Mouse (Mus musculus): ENCODE results near the gene Ambra1.

The Ambra1 gene

GRCm38 (mm10) chr2:91916346-91916977 is 186.5 kb downstream of the Ambra1 start:
- in situ Hi-C loops (cut with MboI, MseI): no loop called here

- in situ Hi-C loops (cut with MboI, MseI): no loop called here
Observed at GRCm38 (mm10) chr2:91917096-91917495, 187.2 kb downstream of the Ambra1 start.

- in situ Hi-C loops (cut with MboI, MseI): no loop called here
Observed at GRCm38 (mm10) chr2:91920130-91920529, 190.2 kb downstream of the Ambra1 start.

- in situ Hi-C loops (cut with MboI, MseI): no loop called here
Observed at GRCm38 (mm10) chr2:91921181-91921789, 191.4 kb downstream of the Ambra1 start.

GRCm38 (mm10) chr2:91921790-91922570 is 192.0 kb downstream of the Ambra1 start:
- in situ Hi-C loops (cut with MboI, MseI): no loop called here

- in situ Hi-C loops (cut with MboI, MseI): no loop called here
Observed at GRCm38 (mm10) chr2:91922586-91923414, 192.9 kb downstream of the Ambra1 start.

GRCm38 (mm10) chr2:91923415-91924337 is 193.7 kb downstream of the Ambra1 start:
- in situ Hi-C loops (cut with MboI, MseI): no loop called here

GRCm38 (mm10) chr2:91924726-91925125 is 194.8 kb downstream of the Ambra1 start:
- in situ Hi-C loops (cut with MboI, MseI): loop anchor here in 1 of 2 experiments (5.0 kb wide), 1 partner anchor 142 kb away; no protein-coding TSS in a partner anchor

GRCm38 (mm10) chr2:91925442-91925841 is 195.5 kb downstream of the Ambra1 start:
- in situ Hi-C loops (cut with MboI, MseI): loop anchor here in 1 of 2 experiments (5.0 kb wide), 1 partner anchor 143 kb away; no protein-coding TSS in a partner anchor

GRCm38 (mm10) chr2:91926949-91927348 is 197.0 kb downstream of the Ambra1 start, which contains the start of gene Chrm4:
Chrm4 (plus strand) TSS chr2:91927249.
- in situ Hi-C loops (cut with MboI, MseI): loop anchor here in 1 of 2 experiments (5.0 kb wide), 1 partner anchor 145 kb away; no protein-coding TSS in a partner anchor

GRCm38 (mm10) chr2:91927826-91928533 is 198.0 kb downstream of the Ambra1 start:
- in situ Hi-C loops (cut with MboI, MseI): loop anchor here in 1 of 2 experiments (5.0 kb wide), 1 partner anchor 146 kb away; no protein-coding TSS in a partner anchor

GRCm38 (mm10) chr2:91928534-91929350 is 198.8 kb downstream of the Ambra1 start:
- in situ Hi-C loops (cut with MboI, MseI): loop anchor here in 1 of 2 experiments (5.0 kb wide), 1 partner anchor 146 kb away; no protein-coding TSS in a partner anchor

GRCm38 (mm10) chr2:91929455-91929854 is 199.5 kb downstream of the Ambra1 start:
- in situ Hi-C loops (cut with MboI, MseI): loop anchor here in 1 of 2 experiments (5.0 kb wide), 1 partner anchor 147 kb away; no protein-coding TSS in a partner anchor

- in situ Hi-C loops (cut with MboI, MseI): loop anchor here in 1 of 2 experiments (5.0 kb wide), 1 partner anchor 148 kb away; no protein-coding TSS in a partner anchor
Observed at GRCm38 (mm10) chr2:91929936-91930335, 200.0 kb downstream of the Ambra1 start.

- in situ Hi-C loops (cut with MboI, MseI): no loop called here
Observed at GRCm38 (mm10) chr2:91930761-91931291, 200.9 kb downstream of the Ambra1 start.

- in situ Hi-C loops (cut with MboI, MseI): no loop called here
Observed at GRCm38 (mm10) chr2:91931328-91932159, 201.6 kb downstream of the Ambra1 start.

GRCm38 (mm10) chr2:91932160-91932711 is 202.3 kb downstream of the Ambra1 start, which contains the start of gene Mdk:
Mdk (minus strand) TSS chr2:91932297.
- in situ Hi-C loops (cut with MboI, MseI): no loop called here

Measured in T-helper 17 cell (primary cell).